Mouse (Mus musculus): ENCODE measurements around the gene 4632433K11Rik. TPM values are rescaled to one million over a fixed set of nuclear protein-coding genes. Genes with fewer than 3 reads are reported as not detected.
"Not testable (repeated sequence)": the region's sequence is repeated elsewhere in the genome, so short reads cannot be mapped to it uniquely, and the experiment has no call there.

4632433K11Rik gene
- total RNA-seq, 2 experiments from 2014 or later = not detected

GRCm38 (mm10) chr7:5019576-5019975, 14.3 kb upstream of the 4632433K11Rik start:
- ATAC-seq (ENCODE audit: poor library complexity, severe bottlenecking) = not testable (repeated sequence)

- peak; percentile 89 for ATAC-seq (ENCODE audit: poor library complexity, severe bottlenecking)
Measured at GRCm38 (mm10) chr7:5020000-5020681, 13.8 kb upstream of the 4632433K11Rik start, which contains the start of the genes Zfp865 and Ccdc106. Zfp865 (plus strand) TSS chr7:5020376. Ccdc106 (plus strand) TSS chr7:5020553.

GRCm38 (mm10) chr7:5020685-5021084, 13.2 kb upstream of the 4632433K11Rik start:
- ATAC-seq (ENCODE audit: poor library complexity, severe bottlenecking) = no peak

- ATAC-seq (ENCODE audit: poor library complexity, severe bottlenecking) = no peak
Measured at GRCm38 (mm10) chr7:5021197-5021596, 12.7 kb upstream of the 4632433K11Rik start.

- ATAC-seq (ENCODE audit: poor library complexity, severe bottlenecking) = no peak
Measured at GRCm38 (mm10) chr7:5029543-5029942, 4.4 kb upstream of the 4632433K11Rik start.

GRCm38 (mm10) chr7:5029946-5030345, 4.0 kb upstream of the 4632433K11Rik start:
- no peak for ATAC-seq (ENCODE audit: poor library complexity, severe bottlenecking)

- no peak for ATAC-seq (ENCODE audit: poor library complexity, severe bottlenecking)
Measured at GRCm38 (mm10) chr7:5030554-5031275, 3.2 kb upstream of the 4632433K11Rik start.

- no peak for ATAC-seq (ENCODE audit: poor library complexity, severe bottlenecking)
Measured at GRCm38 (mm10) chr7:5031496-5031895, 2.4 kb upstream of the 4632433K11Rik start.

- ATAC-seq (ENCODE audit: poor library complexity, severe bottlenecking) = no peak
Measured at GRCm38 (mm10) chr7:5035628-5036027, 1.7 kb downstream of the 4632433K11Rik start.

- no peak for ATAC-seq (ENCODE audit: poor library complexity, severe bottlenecking)
Measured at GRCm38 (mm10) chr7:5036136-5036535, 2.2 kb downstream of the 4632433K11Rik start.

GRCm38 (mm10) chr7:5037026-5037425, 3.1 kb downstream of the 4632433K11Rik start:
- ATAC-seq (ENCODE audit: poor library complexity, severe bottlenecking) = no peak

- ATAC-seq (ENCODE audit: poor library complexity, severe bottlenecking) = no peak
Measured at GRCm38 (mm10) chr7:5037467-5037866, 3.5 kb downstream of the 4632433K11Rik start.

- peak; percentile 97 for ATAC-seq (ENCODE audit: poor library complexity, severe bottlenecking)
Measured at GRCm38 (mm10) chr7:5038109-5038732, 4.3 kb downstream of the 4632433K11Rik start, which contains the start of gene Zfp784. Zfp784 (minus strand) TSS chr7:5038446.

GRCm38 (mm10) chr7:5038940-5039339, 5.0 kb downstream of the 4632433K11Rik start:
- ATAC-seq (ENCODE audit: poor library complexity, severe bottlenecking) = no peak

GRCm38 (mm10) chr7:5044981-5045380, 11.1 kb downstream of the 4632433K11Rik start:
- no peak for ATAC-seq (ENCODE audit: poor library complexity, severe bottlenecking)

- no peak for ATAC-seq (ENCODE audit: poor library complexity, severe bottlenecking)
Measured at GRCm38 (mm10) chr7:5046112-5046511, 12.2 kb downstream of the 4632433K11Rik start.

GRCm38 (mm10) chr7:5047313-5047712, 13.4 kb downstream of the 4632433K11Rik start:
- peak; percentile 67 for ATAC-seq (ENCODE audit: poor library complexity, severe bottlenecking)

GRCm38 (mm10) chr7:5051193-5052192, 17.6 kb downstream of the 4632433K11Rik start, which contains the start of gene Zfp580:
Zfp580 (plus strand) TSS chr7:5051538.
- ATAC-seq (ENCODE audit: poor library complexity, severe bottlenecking) = peak; percentile 52

GRCm38 (mm10) chr7:5052438-5052837, 18.5 kb downstream of the 4632433K11Rik start:
- no peak for ATAC-seq (ENCODE audit: poor library complexity, severe bottlenecking)

- ATAC-seq (ENCODE audit: poor library complexity, severe bottlenecking) = no peak
Measured at GRCm38 (mm10) chr7:5052931-5053343, 19.0 kb downstream of the 4632433K11Rik start.
